Mouse (Mus musculus) megakaryocyte, embryonic 14.5 days (primary cell): ENCODE measurements around the gene Nkx2-5.

Experiments
- FLI1 ChIP-seq: IDR thresholded peaks from 2 replicates; pipeline ENCODE4 v1.6.1; 2012; ENCODE audit warnings: low read length, inconsistent platforms, mixed read lengths
- GATA1 ChIP-seq: IDR thresholded peaks from 3 replicates; pipeline ENCODE4 v1.6.1; 2012; ENCODE audit warnings: mixed read lengths, low read length, inconsistent platforms, borderline replicate concordance

- TF ChIP-seq FLI1, result no peak
- no peak for TF ChIP-seq GATA1
Observed at GRCm38 (mm10) chr17:26849106-26849745, 4.4 kb upstream of the Nkx2-5 start.
